Mouse (Mus musculus): ENCODE data around the gene Psmc2. TPM values are rescaled to one million over a fixed set of nuclear protein-coding genes. Genes with fewer than 3 reads are reported as not detected.
A peak's percentile ranks its signal among the peaks of the same experiment; 100 is the strongest.

Gene Psmc2
- polyA plus RNA-seq, 1 experiment from 2014 or later = 82.0 TPM

GRCm38 (mm10) chr5:21827643-21828042 is 42.6 kb downstream of the Psmc2 start:
- no peak overlapping the region for H3K9ac ChIP-seq (replicated peaks)
- no peak overlapping the region for H3K4me2 ChIP-seq (ENCODE audit: low read depth, low read length)
- no peaks in the 10 kb centered on the region for H3K27me3 ChIP-seq (ENCODE audit: insufficient read depth, low read length)
- TF ChIP-seq EP300 (IDR thresholded peaks at IDR 0.05; ENCODE audit: low read depth) = no peak
- no peak for TF ChIP-seq CTCF (IDR thresholded peaks at IDR 0.05; ENCODE audit: low read depth)
- ATAC-seq (no peak), DNase-seq (no peak)
- WGBS (ENCODE audit: insufficient replicate concordance) = 45% methylated on average over 6 of the region's 6 CpGs
- H3K36me3 ChIP-seq (replicated peaks; ENCODE audit: insufficient read depth, low read length) = no peaks in the 10 kb centered on the region
- H3K4me1 ChIP-seq (ENCODE audit: insufficient read depth) = no peaks in the 10 kb centered on the region
- no peaks in the 10 kb centered on the region for H3K9me3 ChIP-seq (ENCODE audit: low read length)
- H3K4me3 ChIP-seq (ENCODE audit: low read depth, low read length) = no peak overlapping the region
- no peak overlapping the region for H3K27ac ChIP-seq (ENCODE audit: low read depth)

- Histone ChIP-seq H3K4me2 (ENCODE audit: low read depth, low read length) (no peak overlapping the region), H3K9ac (replicated peaks) (no peak overlapping the region), H3K36me3 (replicated peaks; ENCODE audit: insufficient read depth, low read length) (no peaks in the 10 kb centered on the region), H3K9me3 (ENCODE audit: low read length) (no peaks in the 10 kb centered on the region), H3K4me3 (ENCODE audit: low read depth, low read length) (no peak overlapping the region), H3K4me1 (ENCODE audit: insufficient read depth) (no peaks in the 10 kb centered on the region), H3K27me3 (ENCODE audit: insufficient read depth, low read length) (no peaks in the 10 kb centered on the region), H3K27ac (ENCODE audit: low read depth) (no peak overlapping the region)
- ATAC-seq (no peak), DNase-seq (no peak)
- 61% methylated on average over 4 of the region's 4 CpGs for WGBS (ENCODE audit: insufficient replicate concordance)
- no peak for TF ChIP-seq CTCF (IDR thresholded peaks at IDR 0.05; ENCODE audit: low read depth)
- TF ChIP-seq EP300 (IDR thresholded peaks at IDR 0.05; ENCODE audit: low read depth) = no peak
Observed at GRCm38 (mm10) chr5:21828855-21829254, 43.8 kb downstream of the Psmc2 start.

GRCm38 (mm10) chr5:21831761-21832160 is 46.7 kb downstream of the Psmc2 start:
- Histone ChIP-seq H3K4me3 (ENCODE audit: low read depth, low read length) (no peak overlapping the region), H3K9me3 (ENCODE audit: low read length) (no peaks in the 10 kb centered on the region), H3K4me1 (ENCODE audit: insufficient read depth) (no peaks in the 10 kb centered on the region), H3K4me2 (ENCODE audit: low read depth, low read length) (no peak overlapping the region), H3K27ac (ENCODE audit: low read depth) (no peak overlapping the region), H3K9ac (replicated peaks) (no peak overlapping the region), H3K36me3 (replicated peaks; ENCODE audit: insufficient read depth, low read length) (no peaks in the 10 kb centered on the region), H3K27me3 (ENCODE audit: insufficient read depth, low read length) (no peaks in the 10 kb centered on the region)
- WGBS (ENCODE audit: insufficient replicate concordance) = 63% methylated on average over 3 of the region's 3 CpGs
- TF ChIP-seq EP300 (IDR thresholded peaks at IDR 0.05; ENCODE audit: low read depth) (no peak), CTCF (IDR thresholded peaks at IDR 0.05; ENCODE audit: low read depth) (no peak)
- ATAC-seq (no peak), DNase-seq (no peak)

GRCm38 (mm10) chr5:21844676-21845075 is 59.6 kb downstream of the Psmc2 start:
- Histone ChIP-seq H3K4me2 (ENCODE audit: low read depth, low read length) (no peak overlapping the region), H3K9ac (replicated peaks) (no peak overlapping the region), H3K27ac (ENCODE audit: low read depth) (no peak overlapping the region), H3K4me3 (ENCODE audit: low read depth, low read length) (no peak overlapping the region), H3K27me3 (ENCODE audit: insufficient read depth, low read length) (no peaks in the 10 kb centered on the region), H3K4me1 (ENCODE audit: insufficient read depth) (no peaks in the 10 kb centered on the region), H3K9me3 (ENCODE audit: low read length) (no peaks in the 10 kb centered on the region), H3K36me3 (replicated peaks; ENCODE audit: insufficient read depth, low read length) (no peaks in the 10 kb centered on the region)
- peak; percentile 44 for TF ChIP-seq CTCF (IDR thresholded peaks at IDR 0.05; ENCODE audit: low read depth)
- no peak for TF ChIP-seq EP300 (IDR thresholded peaks at IDR 0.05; ENCODE audit: low read depth)
- DNase-seq = no peak
- 62% methylated on average over 4 of the region's 4 CpGs for WGBS (ENCODE audit: insufficient replicate concordance)
- no peak for ATAC-seq

DNA sequence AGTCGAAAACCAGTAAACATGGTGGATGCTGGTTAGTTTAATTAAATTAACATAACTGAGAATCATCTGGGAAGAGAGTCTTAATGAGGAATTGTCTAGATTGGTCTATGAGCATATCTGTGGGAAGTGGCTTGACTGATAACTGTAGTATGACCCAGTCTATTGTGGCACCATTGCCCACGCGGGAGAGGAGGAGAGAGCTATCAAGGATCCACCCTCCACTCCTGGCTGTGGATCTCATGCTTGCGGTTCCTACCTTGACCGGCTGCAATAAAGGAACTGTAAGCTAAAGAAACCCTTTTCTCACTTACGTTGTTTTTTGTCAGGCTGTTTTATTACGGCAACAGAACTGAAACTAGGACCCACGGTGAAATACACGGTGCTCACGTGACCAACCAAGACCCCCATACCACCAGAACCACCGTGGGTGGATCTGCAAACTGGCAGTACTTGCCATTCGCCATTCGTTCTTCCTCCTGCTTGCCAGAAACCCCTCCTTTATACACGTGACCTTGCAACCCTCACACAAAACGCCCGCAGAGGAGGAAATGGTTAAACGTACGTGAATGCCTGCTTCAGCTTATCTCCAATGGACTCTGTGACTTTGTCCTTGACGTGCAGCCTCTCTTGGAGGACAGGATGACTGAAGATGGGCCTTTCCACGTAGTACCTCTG is 61.7 kb downstream of the Psmc2 start:
- Histone ChIP-seq H3K9ac (replicated peaks) (no peak overlapping the region), H3K4me3 (ENCODE audit: low read depth, low read length) (no peak overlapping the region), H3K27me3 (ENCODE audit: insufficient read depth, low read length) (no peaks in the 10 kb centered on the region), H3K36me3 (replicated peaks; ENCODE audit: insufficient read depth, low read length) (no peaks in the 10 kb centered on the region), H3K27ac (ENCODE audit: low read depth) (no peak overlapping the region), H3K4me2 (ENCODE audit: low read depth, low read length) (no peak overlapping the region), H3K4me1 (ENCODE audit: insufficient read depth) (no peaks in the 10 kb centered on the region), H3K9me3 (ENCODE audit: low read length) (no peaks in the 10 kb centered on the region)
- 55% methylated on average over 20 of the region's 20 CpGs for WGBS (ENCODE audit: insufficient replicate concordance)
- DNase-seq (no peak), ATAC-seq (no peak)
- TF ChIP-seq CTCF (IDR thresholded peaks at IDR 0.05; ENCODE audit: low read depth) = no peak
- TF ChIP-seq EP300 (IDR thresholded peaks at IDR 0.05; ENCODE audit: low read depth) = no peak

- no peaks in the 10 kb centered on the region for H3K4me1 ChIP-seq (ENCODE audit: insufficient read depth)
- no peak for TF ChIP-seq EP300 (IDR thresholded peaks at IDR 0.05; ENCODE audit: low read depth)
- TF ChIP-seq CTCF (IDR thresholded peaks at IDR 0.05; ENCODE audit: low read depth) = no peak
- no peak overlapping the region for H3K4me2 ChIP-seq (ENCODE audit: low read depth, low read length)
- DNase-seq (no peak), ATAC-seq (no peak)
- H3K36me3 ChIP-seq (replicated peaks; ENCODE audit: insufficient read depth, low read length) = no peaks in the 10 kb centered on the region
- no peak overlapping the region for H3K27ac ChIP-seq (ENCODE audit: low read depth)
- H3K27me3 ChIP-seq (ENCODE audit: insufficient read depth, low read length) = no peaks in the 10 kb centered on the region
- no peak overlapping the region for H3K9ac ChIP-seq (replicated peaks)
- no peak overlapping the region for H3K4me3 ChIP-seq (ENCODE audit: low read depth, low read length)
- WGBS (ENCODE audit: insufficient replicate concordance) = 55% methylated on average over 6 of the region's 6 CpGs
- H3K9me3 ChIP-seq (ENCODE audit: low read length) = no peaks in the 10 kb centered on the region
Observed at GRCm38 (mm10) chr5:21847438-21847837, 62.4 kb downstream of the Psmc2 start.

Data from liver, postnatal 0 days (tissue).